Mouse (Mus musculus): ENCODE measurements around the gene Sln. TPM values are rescaled to one million over a fixed set of nuclear protein-coding genes. Genes with fewer than 3 reads are reported as not detected.
A peak's percentile ranks its signal among the peaks of the same experiment; 100 is the strongest.

Gene Sln
- polyA plus RNA-seq, 1 experiment from 2014 or later, result 1.2 TPM

DNA sequence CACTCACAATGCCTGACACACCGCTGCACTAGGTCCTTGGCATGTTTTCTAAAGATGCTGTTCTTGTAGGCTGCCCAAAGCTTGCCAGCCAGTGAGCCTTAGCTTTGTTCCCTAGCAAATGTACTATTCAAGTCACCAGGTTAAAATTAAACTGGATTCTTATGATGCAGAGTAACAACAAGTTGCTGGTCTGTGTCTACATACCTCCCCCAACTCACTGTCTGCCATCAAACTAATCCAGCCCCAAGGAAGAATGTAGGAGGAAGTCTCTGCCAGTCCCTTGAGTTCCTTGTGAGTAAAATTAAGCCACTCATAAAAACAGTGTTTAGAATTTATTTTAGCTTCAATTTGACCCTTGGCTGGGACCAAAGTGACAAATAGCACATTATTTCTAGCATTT lies 3.7 kb downstream of the Sln start:
- H3K36me3 ChIP-seq, result no peaks in the 10 kb centered on the region
- H3K9me3 ChIP-seq, result no peaks in the 10 kb centered on the region
- H3K27me3 ChIP-seq, result no peaks in the 10 kb centered on the region
- H3K9ac ChIP-seq, result no peak overlapping the region
- no peak for ATAC-seq (ENCODE audit: low FRiP score)
- no peak overlapping the region for H3K4me3 ChIP-seq
- H3K27ac ChIP-seq, result no peak overlapping the region
- H3K4me2 ChIP-seq, result no peak overlapping the region
- no peaks in the 10 kb centered on the region for H3K4me1 ChIP-seq (replicated peaks)
- WGBS, result 76% methylated on average over 1 of the region's 1 CpGs

DNA sequence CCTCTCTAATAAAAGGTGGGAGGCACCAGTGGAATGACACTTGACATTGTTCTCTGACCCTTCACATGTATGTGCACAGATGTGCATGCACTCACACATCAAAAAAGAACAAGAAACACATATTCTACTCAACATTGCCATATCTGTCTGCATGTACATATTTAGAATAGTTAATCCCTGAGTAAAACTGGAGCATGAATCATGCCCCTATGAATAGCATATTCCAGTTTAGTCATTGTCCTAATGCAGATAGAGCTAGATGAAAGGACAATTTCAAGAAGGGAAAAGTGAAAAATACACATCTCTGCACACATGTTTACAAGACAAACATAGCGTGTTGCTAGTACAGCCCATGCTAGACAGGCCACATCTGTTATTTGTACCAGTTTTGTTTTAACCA lies 4.6 kb downstream of the Sln start:
- 93% methylated on average over 1 of the region's 1 CpGs for WGBS
- no peak overlapping the region for H3K4me3 ChIP-seq
- no peak overlapping the region for H3K9ac ChIP-seq
- no peaks in the 10 kb centered on the region for H3K9me3 ChIP-seq
- no peaks in the 10 kb centered on the region for H3K4me1 ChIP-seq (replicated peaks)
- no peaks in the 10 kb centered on the region for H3K36me3 ChIP-seq
- no peak for ATAC-seq (ENCODE audit: low FRiP score)
- no peak overlapping the region for H3K4me2 ChIP-seq
- H3K27me3 ChIP-seq, result no peaks in the 10 kb centered on the region
- no peak overlapping the region for H3K27ac ChIP-seq

DNA sequence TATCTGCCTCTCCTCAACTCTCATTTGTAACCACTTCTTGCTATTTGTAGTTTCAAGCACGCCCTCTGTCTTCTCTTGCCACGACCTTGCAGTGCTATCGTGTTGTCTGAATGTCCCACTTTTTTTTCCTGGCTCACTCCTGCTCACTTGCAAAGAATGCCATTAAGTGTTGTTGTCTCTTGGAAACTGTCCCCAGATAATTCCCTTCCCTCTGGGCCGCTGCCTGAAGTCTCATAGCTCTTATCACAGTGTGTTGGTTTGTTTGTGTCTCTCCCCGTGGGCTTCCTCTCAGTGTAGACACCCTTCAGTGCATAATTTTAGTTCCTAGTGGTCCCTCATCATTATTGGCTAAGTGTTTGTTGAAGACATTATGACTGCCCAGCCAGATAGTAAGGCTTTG lies 7.9 kb downstream of the Sln start:
- H3K4me2 ChIP-seq, result no peak overlapping the region
- no peaks in the 10 kb centered on the region for H3K9me3 ChIP-seq
- H3K4me3 ChIP-seq, result no peak overlapping the region
- no peak for ATAC-seq (ENCODE audit: low FRiP score)
- no peak overlapping the region for H3K27ac ChIP-seq
- 85% methylated on average over 5 of the region's 5 CpGs for WGBS
- H3K4me1 ChIP-seq (replicated peaks), result no peaks in the 10 kb centered on the region
- H3K27me3 ChIP-seq, result no peaks in the 10 kb centered on the region
- H3K36me3 ChIP-seq, result no peaks in the 10 kb centered on the region
- no peak overlapping the region for H3K9ac ChIP-seq

DNA sequence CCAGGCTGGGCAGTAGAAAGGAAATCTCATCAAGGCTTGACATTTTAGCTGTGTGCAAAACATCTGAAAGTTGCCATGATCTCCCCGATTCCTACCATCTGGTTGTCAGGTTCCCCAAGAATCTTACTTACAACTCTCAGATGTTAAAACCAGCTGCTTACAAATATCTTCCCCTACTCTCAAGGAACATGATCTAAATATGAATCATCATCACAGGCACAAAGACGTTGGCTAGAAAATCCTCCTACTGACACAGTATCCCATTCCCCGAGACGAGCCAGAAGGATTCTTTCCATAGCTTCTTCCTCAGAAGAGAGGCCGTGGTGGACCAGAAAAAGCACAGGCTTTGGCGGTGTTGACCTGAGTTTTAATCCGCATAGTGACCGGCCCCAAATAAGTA lies 23.3 kb downstream of the Sln start:
- ATAC-seq (ENCODE audit: low FRiP score), result no peak
- H3K4me1 ChIP-seq (replicated peaks), result no peaks in the 10 kb centered on the region
- H3K9ac ChIP-seq, result no peak overlapping the region
- no peak overlapping the region for H3K4me3 ChIP-seq
- no peak overlapping the region for H3K27ac ChIP-seq
- WGBS, result 91% methylated on average over 8 of the region's 8 CpGs
- no peaks in the 10 kb centered on the region for H3K36me3 ChIP-seq
- no peak overlapping the region for H3K4me2 ChIP-seq
- H3K9me3 ChIP-seq, result no peaks in the 10 kb centered on the region
- no peaks in the 10 kb centered on the region for H3K27me3 ChIP-seq

GRCm38 (mm10) chr9:53877423-53877822 lies 27.5 kb downstream of the Sln start:
- Histone ChIP-seq H3K9ac (no peak overlapping the region), H3K27me3 (no peaks in the 10 kb centered on the region), H3K4me2 (no peak overlapping the region), H3K27ac (no peak overlapping the region), H3K4me1 (replicated peaks) (no peaks in the 10 kb centered on the region), H3K9me3 (no peaks in the 10 kb centered on the region), H3K4me3 (no peak overlapping the region), H3K36me3 (no peaks in the 10 kb centered on the region)
- 55% methylated on average over 2 of the region's 2 CpGs for WGBS
- ATAC-seq (ENCODE audit: low FRiP score), result no peak

DNA sequence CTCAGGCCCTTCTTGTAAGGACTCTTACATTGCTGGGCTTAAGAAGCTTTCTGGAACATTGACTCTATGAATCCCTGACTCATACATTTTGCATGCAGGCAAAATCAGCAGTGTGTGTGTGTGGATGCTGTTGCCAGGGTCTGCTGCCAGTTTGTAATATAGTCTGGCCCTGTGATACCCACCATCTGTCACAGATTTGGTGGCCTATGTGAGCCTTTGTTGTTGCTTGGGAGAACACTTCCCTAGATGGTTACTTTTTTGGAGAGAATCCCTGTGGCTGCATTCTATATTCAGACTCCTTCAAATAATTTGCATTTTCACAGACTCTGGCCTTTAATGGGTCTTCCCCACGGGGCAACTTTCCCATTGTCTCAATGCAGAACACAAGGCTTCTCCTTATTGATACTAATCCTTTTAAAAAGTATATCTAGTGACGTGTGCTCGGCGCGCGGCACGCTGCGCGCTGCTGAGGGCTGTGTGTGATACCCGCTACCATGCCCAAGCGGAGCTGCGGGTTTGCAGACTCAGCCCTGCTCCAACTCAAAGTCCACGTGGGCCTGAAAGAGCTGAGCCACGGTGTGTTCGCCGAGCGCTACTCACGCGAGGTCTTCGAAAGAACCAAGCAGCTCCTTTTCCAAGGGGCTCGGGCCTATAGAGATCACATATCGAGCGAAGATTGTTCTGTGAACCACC lies 33.8 kb downstream of the Sln start:
- Histone ChIP-seq H3K4me1 (replicated peaks) (no peaks in the 10 kb centered on the region), H3K27me3 (no peaks in the 10 kb centered on the region), H3K9me3 (no peaks in the 10 kb centered on the region), H3K4me3 (no peak overlapping the region), H3K4me2 (no peak overlapping the region), H3K27ac (peak overlapping the region; percentile 50), H3K36me3 (no peaks in the 10 kb centered on the region), H3K9ac (no peak overlapping the region)
- 86% methylated on average over 23 of the region's 23 CpGs for WGBS
- peak; percentile 71 for ATAC-seq (ENCODE audit: low FRiP score)

DNA sequence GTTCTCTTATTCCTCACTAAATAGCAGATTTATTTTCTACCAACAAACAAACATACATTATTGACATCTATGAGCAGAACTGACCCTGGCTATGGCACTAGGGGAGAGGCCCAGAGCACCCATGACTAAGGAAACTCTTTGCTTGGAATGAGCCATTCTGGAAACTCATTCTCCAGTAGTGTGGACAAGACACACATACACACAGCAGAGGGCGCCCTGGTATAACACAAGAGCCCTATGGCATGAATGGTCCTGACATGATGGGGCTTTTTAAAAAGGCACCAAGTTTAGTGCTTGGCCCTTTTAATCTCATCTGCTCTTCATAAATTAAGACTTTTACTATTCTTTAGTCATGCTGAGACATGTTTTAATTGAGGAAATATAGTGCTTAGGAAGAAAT lies 40.1 kb downstream of the Sln start:
- Histone ChIP-seq H3K36me3 (no peaks in the 10 kb centered on the region), H3K9ac (no peak overlapping the region), H3K4me2 (no peak overlapping the region), H3K4me3 (no peak overlapping the region), H3K9me3 (no peaks in the 10 kb centered on the region), H3K27me3 (no peaks in the 10 kb centered on the region), H3K27ac (no peak overlapping the region), H3K4me1 (replicated peaks) (no peaks in the 10 kb centered on the region)
- no peak for ATAC-seq (ENCODE audit: low FRiP score)
- WGBS, result 0% methylated on average over 1 of the region's 1 CpGs

DNA sequence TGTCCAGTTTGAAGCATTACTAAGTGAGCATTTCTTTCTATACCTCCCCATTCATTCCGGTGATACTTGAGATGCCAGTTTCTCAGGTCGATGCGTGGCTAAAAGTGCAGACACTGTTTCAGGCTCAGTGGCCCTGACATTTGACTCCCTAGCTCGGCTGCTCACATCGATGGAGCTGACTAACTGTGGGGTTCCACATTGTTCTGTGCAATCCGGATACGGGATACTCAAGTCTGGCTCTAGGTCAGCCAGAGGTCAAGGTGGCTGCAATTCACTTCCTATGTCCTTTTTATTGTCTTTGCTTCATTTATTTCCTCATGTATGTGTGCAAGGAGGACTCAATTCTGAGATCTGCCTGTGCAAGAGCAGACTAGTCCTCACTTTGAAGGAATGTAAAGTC lies 45.9 kb downstream of the Sln start:
- no peaks in the 10 kb centered on the region for H3K27me3 ChIP-seq
- H3K4me1 ChIP-seq (replicated peaks), result no peaks in the 10 kb centered on the region
- 71% methylated on average over 7 of the region's 7 CpGs for WGBS
- no peak overlapping the region for H3K4me3 ChIP-seq
- no peak for ATAC-seq (ENCODE audit: low FRiP score)
- no peaks in the 10 kb centered on the region for H3K36me3 ChIP-seq
- H3K4me2 ChIP-seq, result no peak overlapping the region
- H3K27ac ChIP-seq, result no peak overlapping the region
- H3K9ac ChIP-seq, result no peak overlapping the region
- H3K9me3 ChIP-seq, result no peaks in the 10 kb centered on the region

- Histone ChIP-seq H3K4me1 (replicated peaks) (no peaks in the 10 kb centered on the region; the same call in 1 of the 2 replicates), H3K36me3 (no peaks in the 10 kb centered on the region), H3K4me2 (no peak overlapping the region), H3K9me3 (no peaks in the 10 kb centered on the region), H3K27ac (no peak overlapping the region), H3K27me3 (no peaks in the 10 kb centered on the region), H3K9ac (no peak overlapping the region), H3K4me3 (no peak overlapping the region)
- ATAC-seq (ENCODE audit: low FRiP score), result no peak
- 86% methylated on average over 6 of the region's 6 CpGs for WGBS
Measured at GRCm38 (mm10) chr9:53899836-53900235, 49.9 kb downstream of the Sln start.

DNA sequence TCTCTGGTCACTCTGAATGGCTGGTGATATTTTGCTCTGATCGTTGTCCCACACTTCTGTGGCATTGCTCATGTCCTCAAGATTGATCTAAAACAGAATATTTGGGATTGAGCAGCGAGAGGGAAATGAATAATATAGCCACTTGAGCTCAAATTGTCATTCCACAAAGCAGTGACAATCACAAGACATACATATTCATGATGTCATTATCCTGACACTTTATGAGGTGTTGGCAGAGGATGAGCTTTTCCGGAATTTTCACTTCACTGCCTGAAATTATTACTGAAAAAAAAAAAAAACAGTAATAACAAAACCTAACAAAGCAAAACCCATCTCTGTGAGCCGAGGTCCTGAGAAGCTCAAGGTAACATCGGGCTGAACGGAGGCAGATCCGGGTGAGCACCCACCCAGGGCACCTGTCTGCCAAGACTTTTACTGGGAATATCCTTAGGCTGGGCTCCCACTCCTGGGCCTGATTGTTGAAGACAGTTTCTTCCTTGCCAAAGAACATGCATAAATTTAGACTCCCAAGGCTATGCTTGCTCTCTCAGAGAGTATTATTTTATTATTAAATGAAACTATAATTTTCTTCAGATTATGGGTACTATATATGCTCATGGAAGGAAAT lies 53.4 kb downstream of the Sln start:
- Histone ChIP-seq H3K4me2 (no peak overlapping the region), H3K4me3 (no peak overlapping the region), H3K9me3 (no peaks in the 10 kb centered on the region), H3K27me3 (no peaks in the 10 kb centered on the region), H3K4me1 (replicated peaks) (no peaks in the 10 kb centered on the region; the same call in 1 of the 2 replicates), H3K27ac (0 out of 2 replicates have a peak overlapping the region, but pooled peaks have one; percentile 15), H3K36me3 (no peaks in the 10 kb centered on the region), H3K9ac (no peak overlapping the region)
- no peak for ATAC-seq (ENCODE audit: low FRiP score)
- 71% methylated on average over 7 of the region's 7 CpGs for WGBS

Other genes with a start within 250 kb of the Sln start
- gene Acat1, start 239.8 kb upstream of the Sln start, polyA plus RNA-seq (2015; fragmentation: Nextera tagmentation; extraction: Ambion mirVana), result 131 and 132 TPM in 2 replicates
- 41.5 and 46.2 TPM in 2 replicates for gene Cul5, start 180.2 kb upstream of the Sln start, polyA plus RNA-seq (2015; fragmentation: Nextera tagmentation; extraction: Ambion mirVana)
- 3.6 and 3.7 TPM in 2 replicates for gene Rab39, start 143.9 kb upstream of the Sln start, polyA plus RNA-seq (2015; fragmentation: Nextera tagmentation; extraction: Ambion mirVana)
- 9.3 and 9.6 TPM in 2 replicates for gene Slc35f2, start 78.6 kb upstream of the Sln start, polyA plus RNA-seq (2015; fragmentation: Nextera tagmentation; extraction: Ambion mirVana)
- gene Elmod1, start 125.1 kb downstream of the Sln start, polyA plus RNA-seq (2015; fragmentation: Nextera tagmentation; extraction: Ambion mirVana), result 18.4 and 19.7 TPM in 2 replicates
- 0.43 and 0.58 TPM in 2 replicates for gene Tnfaip8l3, start 218.2 kb downstream of the Sln start, polyA plus RNA-seq (2015; fragmentation: Nextera tagmentation; extraction: Ambion mirVana)